Mouse (Mus musculus) liver, embryonic 14.5 days (tissue): ENCODE results near the gene Dhrs1.

Experiments used
- CTCF ChIP-seq: IDR thresholded peaks from 2 replicates; pipeline ENCODE4 v1.5.1; 2016; ENCODE audit warnings: antibody characterized with exemption, low read depth, control low read depth
- EP300 ChIP-seq: IDR thresholded peaks from 2 replicates; pipeline ENCODE4 v1.6.1; 2016; ENCODE audit warnings: antibody characterized with exemption, low read depth

- TF ChIP-seq CTCF = no peak
- TF ChIP-seq EP300 = no peak
Observed at GRCm38 (mm10) chr14:55793461-55793860, 48.0 kb upstream of the Dhrs1 start.
